ENCODE assay signal across 8 mouse cellular contexts in the genomic region with DNA sequence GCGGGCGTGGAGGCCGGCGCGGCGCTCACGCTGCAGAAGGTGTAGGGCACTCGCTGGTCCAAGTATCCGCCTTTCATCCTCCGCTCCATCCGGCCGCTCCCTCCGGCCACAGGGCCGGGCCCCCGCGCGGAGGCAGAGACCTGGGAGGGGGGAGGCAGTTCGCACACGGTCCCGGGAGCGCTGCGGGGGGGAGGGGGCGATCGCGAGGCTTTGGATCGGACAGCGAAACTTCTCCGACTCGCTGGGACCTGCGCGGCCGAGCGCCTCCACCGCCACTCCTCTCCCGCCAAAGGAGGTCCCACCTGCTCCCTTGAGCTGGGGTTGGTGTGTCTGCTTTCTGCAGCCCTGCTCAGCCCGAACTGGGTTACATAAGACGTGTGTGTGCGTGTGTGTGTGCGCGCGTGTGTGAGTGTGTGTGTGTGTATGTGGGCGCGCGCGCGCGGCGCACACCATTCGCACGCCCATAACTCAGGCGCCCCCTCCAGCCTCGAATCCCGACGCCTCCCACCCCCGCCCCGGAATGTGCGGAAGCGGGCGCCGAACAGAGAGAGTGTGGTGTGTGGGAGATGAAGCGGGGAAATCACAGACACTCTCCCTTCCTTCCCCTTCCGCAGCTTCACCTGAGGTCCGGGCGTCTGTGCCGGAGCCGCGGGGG. TPM values are rescaled to one million over a fixed set of nuclear protein-coding genes. Genes with fewer than 3 reads are reported as not detected.
DNase-seq lines count a peak whose midpoint lies in the region; ATAC-seq and TF ChIP-seq lines count a peak whose summit lies in the region.

No protein-coding gene starts in this region.

- no peak for TF ChIP-seq CTCF in layer of hippocampus, adult 2 months (conservative IDR thresholded peaks at IDR 0.05)
- TF ChIP-seq CTCF in liver, embryonic 14.5 days (IDR thresholded peaks at IDR 0.05; ENCODE audit: low read depth) = no peak

- peak overlapping the region; percentile 64 for H3K4me3 ChIP-seq in layer of hippocampus, adult 2 months
- H3K4me3 ChIP-seq in embryonic facial prominence, embryonic 14.5 days (ENCODE audit: low read depth, low read length) = peak overlapping the region; percentile 58
- peak overlapping the region; percentile 64 for H3K4me3 ChIP-seq in hindbrain, embryonic 16.5 days (ENCODE audit: low read length)
- peak overlapping the region; percentile 40 to 49 for H3K4me3 ChIP-seq in liver, embryonic 14.5 days (ENCODE audit: insufficient read depth in 1 of 2, low read depth in 2 of 2, low read length in 2 of 2)

- H3K9ac ChIP-seq in embryonic facial prominence, embryonic 14.5 days (ENCODE audit: low read depth, low read length) = peak overlapping the region; percentile 67
- H3K9ac ChIP-seq in hindbrain, embryonic 16.5 days (ENCODE audit: low read depth, low read length) = peak overlapping the region; percentile 65
- H3K9ac ChIP-seq in liver, embryonic 14.5 days (replicated peaks) = no peak overlapping the region

- WGBS in embryonic facial prominence, embryonic 14.5 days = 0% methylated on average over 13 of the region's 67 CpGs
- WGBS in hindbrain, embryonic 16.5 days = 0% methylated on average over 42 of the region's 67 CpGs
- WGBS in liver, embryonic 14.5 days (ENCODE audit: insufficient replicate concordance) = 1% methylated on average over 63 of the region's 67 CpGs

- H3K36me3 ChIP-seq in embryonic facial prominence, embryonic 14.5 days (ENCODE audit: control insufficient read depth, insufficient read depth, low read length) = no peaks in the 10 kb centered on the region
- H3K36me3 ChIP-seq in hindbrain, embryonic 16.5 days (ENCODE audit: control insufficient read depth, insufficient read depth, low read length) = no peaks in the 10 kb centered on the region
- no peaks in the 10 kb centered on the region for H3K36me3 ChIP-seq in liver, embryonic 14.5 days (replicated peaks; ENCODE audit: control insufficient read depth, insufficient read depth, low read depth)

- peak overlapping the region; percentile 81 for H3K27ac ChIP-seq in layer of hippocampus, adult 2 months
- peak overlapping the region; percentile 77 for H3K27ac ChIP-seq in embryonic facial prominence, embryonic 14.5 days (replicated peaks; ENCODE audit: low read depth, low read length)
- peak overlapping the region; percentile 70 for H3K27ac ChIP-seq in hindbrain, embryonic 16.5 days (ENCODE audit: low read depth, low read length)
- no peak overlapping the region for H3K27ac ChIP-seq in liver, embryonic 14.5 days

- H3K9me3 ChIP-seq in embryonic facial prominence, embryonic 14.5 days (ENCODE audit: control insufficient read depth, low read length) = no peaks in the 10 kb centered on the region
- no peaks in the 10 kb centered on the region for H3K9me3 ChIP-seq in hindbrain, embryonic 16.5 days (ENCODE audit: control insufficient read depth, low read length)
- no peaks in the 10 kb centered on the region for H3K9me3 ChIP-seq in liver, embryonic 14.5 days (ENCODE audit: control insufficient read depth, low read length)

- H3K4me2 ChIP-seq in embryonic facial prominence, embryonic 14.5 days (ENCODE audit: low read depth, low read length) = peak overlapping the region; percentile 99
- H3K4me2 ChIP-seq in hindbrain, embryonic 16.5 days (ENCODE audit: low read length) = peak overlapping the region; percentile 97
- H3K4me2 ChIP-seq in liver, embryonic 14.5 days (ENCODE audit: low read depth) = peak overlapping the region; percentile 56

- peaks cover 6% of the 10 kb centered on the region; the same call in 1 of the 2 replicates for H3K4me1 ChIP-seq in embryonic facial prominence, embryonic 14.5 days (ENCODE audit: control insufficient read depth, insufficient read depth, low read length)
- H3K4me1 ChIP-seq in hindbrain, embryonic 16.5 days (ENCODE audit: control insufficient read depth, insufficient read depth, low read depth, low read length) = peaks cover 12% of the 10 kb centered on the region
- H3K4me1 ChIP-seq in liver, embryonic 14.5 days (replicated peaks; ENCODE audit: control insufficient read depth in 2 of 2, insufficient read depth in 2 of 2, low read length in 1 of 2) = peaks cover 0 to 2% of the 10 kb centered on the region in 2 experiments; a peak in 1 of 4 replicates

- ATAC-seq in embryonic facial prominence, embryonic 14.5 days (ENCODE audit: low read depth) = peak; percentile 48
- ATAC-seq in hindbrain, embryonic 16.5 days = peak; percentile 41
- ATAC-seq in liver, embryonic 14.5 days (ENCODE audit: insufficient read depth) = peak; percentile 32; the same call in 1 of the 2 replicates

- peak; percentile 16 to 29 for DNase-seq in layer of hippocampus, adult 2 months (ENCODE audit: low spot score in 2 of 2)
- no peak for DNase-seq in layer of hippocampus, postnatal 14 days (ENCODE audit: low spot score in 2 of 2)
- DNase-seq in adrenal gland, postnatal 14 days = peak; percentile 59
- DNase-seq in embryonic facial prominence, embryonic 14.5 days (ENCODE audit: low spot score) = peak; percentile 53
- no peak for DNase-seq in liver, embryonic 14.5 days (ENCODE audit: low read depth in 3 of 3, low spot score in 3 of 3)
- peak; percentile 52 for DNase-seq in right cerebral cortex, adult 18-20 months
- no peak for DNase-seq in spleen, postnatal 10 days (ENCODE audit: low spot score in 2 of 2)

- peaks cover 45% of the 10 kb centered on the region for H3K27me3 ChIP-seq in embryonic facial prominence, embryonic 14.5 days (replicated peaks; ENCODE audit: control insufficient read depth, insufficient read depth, low read length)
- H3K27me3 ChIP-seq in hindbrain, embryonic 16.5 days (replicated peaks; ENCODE audit: control insufficient read depth, insufficient read depth, low read length) = peaks cover 48% of the 10 kb centered on the region
- H3K27me3 ChIP-seq in liver, embryonic 14.5 days (ENCODE audit: control insufficient read depth, insufficient read depth, low read length) = peaks cover 53% of the 10 kb centered on the region

- TF ChIP-seq EP300 in liver, embryonic 14.5 days (IDR thresholded peaks at IDR 0.05; ENCODE audit: low read depth) = no peak

RNA-seq across cellular contexts. Expression of gene Etv4, which starts 0.6 kb away (rescaled TPM):
- total RNA-seq in layer of hippocampus, adult 2 months (2021) = 10 to 100 TPM; 10.1 to 10.7 TPM
- total RNA-seq in layer of hippocampus, postnatal 14 days (2021) = 10 to 100 TPM; 19.3 to 22.1 TPM
- 3.0 and 3.6 TPM in 2 replicates for total RNA-seq in adrenal gland, postnatal 14 days (2021)
- 9.3 and 11.8 TPM in 2 replicates for polyA plus RNA-seq in embryonic facial prominence, embryonic 14.5 days (2014; fragmentation: Nextera tagmentation; extraction: Ambion mirVana)
- polyA plus RNA-seq in hindbrain, embryonic 16.5 days (2015; fragmentation: Nextera tagmentation; extraction: Ambion mirVana) = 21.7 and 21.8 TPM in 2 replicates
- polyA plus RNA-seq in liver, embryonic 14.5 days (2012; rRNA removed) = 0.29 TPM in 2 replicates
- 0.20 and 0.30 TPM in 2 replicates for polyA plus RNA-seq in liver, embryonic 14.5 days (2014; fragmentation: Nextera tagmentation; extraction: Ambion mirVana)

RNA-seq across cellular contexts. Expression of gene Dhx8, which starts 51.9 kb away (rescaled TPM):
- 10 to 100 TPM; 33.2 to 38.4 TPM for total RNA-seq in layer of hippocampus, adult 2 months (2021)
- total RNA-seq in layer of hippocampus, postnatal 14 days (2021) = 10 to 100 TPM; 32.4 to 34.2 TPM
- 24.6 and 27.8 TPM in 2 replicates for total RNA-seq in adrenal gland, postnatal 14 days (2021)
- 28.1 and 31.5 TPM in 2 replicates for polyA plus RNA-seq in embryonic facial prominence, embryonic 14.5 days (2014; fragmentation: Nextera tagmentation; extraction: Ambion mirVana)
- polyA plus RNA-seq in hindbrain, embryonic 16.5 days (2015; fragmentation: Nextera tagmentation; extraction: Ambion mirVana) = 25.6 and 28.5 TPM in 2 replicates
- polyA plus RNA-seq in liver, embryonic 14.5 days (2012; rRNA removed) = 6.7 and 9.6 TPM in 2 replicates
- 12.9 and 15.4 TPM in 2 replicates for polyA plus RNA-seq in liver, embryonic 14.5 days (2014; fragmentation: Nextera tagmentation; extraction: Ambion mirVana)

Comparison
In these comparisons a context has a peak if more than half of its experiments do, and no peak if none do; other contexts are left out.
1. DNase-seq: peak in layer of hippocampus, adult 2 months (2 of 2), adrenal gland, postnatal 14 days (single experiment), embryonic facial prominence, embryonic 14.5 days (single experiment) and right cerebral cortex, adult 18-20 months (single experiment); none in layer of hippocampus, postnatal 14 days (0 of 2), liver, embryonic 14.5 days (0 of 3) and spleen, postnatal 10 days (0 of 2).
2. Peak in every context shown above with its lines, with median percentiles within 50 percentile points of each other: H3K4me3 ChIP-seq, ATAC-seq and H3K4me2 ChIP-seq.